Mouse (Mus musculus): Measurements from ENCODE around the gene Olfr926. TPM values are rescaled to one million over a fixed set of nuclear protein-coding genes. Genes with fewer than 3 reads are reported as not detected.
"Not testable (repeated sequence)": the region's sequence is repeated elsewhere in the genome, so short reads cannot be mapped to it uniquely, and the experiment has no call there.

The Olfr926 gene
- total RNA-seq (2021): not detected
- long read RNA-seq, experiment 1: 0 reads
- long read RNA-seq, experiment 2: 0 reads

DNA sequence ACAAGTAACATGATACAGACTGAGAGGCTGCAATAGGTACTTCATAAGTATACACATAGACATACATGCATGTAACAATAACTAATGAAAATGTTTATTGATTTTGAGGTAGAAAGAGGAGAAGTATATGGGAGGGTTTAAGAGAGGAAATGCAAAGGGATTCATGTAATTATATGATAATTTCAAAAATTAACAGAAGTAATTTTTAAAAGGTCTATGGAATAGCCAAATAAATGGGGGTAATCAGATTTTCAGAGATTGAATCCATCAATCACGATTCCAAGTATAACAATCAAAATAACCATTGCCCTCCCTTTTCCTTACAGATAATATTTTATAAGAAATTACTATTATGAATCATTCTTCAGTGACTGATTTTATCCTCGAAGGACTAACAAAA, at the start of gene Olfr926:
Gene Olfr926, plus strand, starts transcription at position 301 of the 400 bp plus-strand sequence.
- intact Hi-C loops (cut with DNase I): no loop called here
- DNase-seq: no peak

DNA sequence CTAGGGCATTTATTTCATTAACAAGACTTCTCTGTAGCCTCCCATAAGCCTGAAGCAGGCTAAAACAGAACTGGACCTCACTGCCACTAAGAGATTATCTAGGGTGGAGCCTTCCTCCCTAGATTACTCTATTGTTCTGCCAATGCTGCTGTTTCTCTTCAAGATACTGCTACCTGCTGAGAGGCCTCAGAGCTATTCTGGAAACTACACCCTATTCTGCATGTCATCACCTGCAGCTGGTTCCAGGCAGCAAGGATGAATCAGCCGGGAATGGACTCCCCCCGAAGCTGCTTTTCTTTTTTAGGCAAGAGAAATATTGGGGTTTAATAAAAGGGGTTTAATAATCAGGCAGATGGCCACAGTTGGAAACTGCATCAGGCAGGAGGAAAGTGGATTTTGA, 43.9 kb upstream of the Olfr926 start:
- no peak for DNase-seq
- intact Hi-C loops (cut with DNase I): no loop called here

DNA sequence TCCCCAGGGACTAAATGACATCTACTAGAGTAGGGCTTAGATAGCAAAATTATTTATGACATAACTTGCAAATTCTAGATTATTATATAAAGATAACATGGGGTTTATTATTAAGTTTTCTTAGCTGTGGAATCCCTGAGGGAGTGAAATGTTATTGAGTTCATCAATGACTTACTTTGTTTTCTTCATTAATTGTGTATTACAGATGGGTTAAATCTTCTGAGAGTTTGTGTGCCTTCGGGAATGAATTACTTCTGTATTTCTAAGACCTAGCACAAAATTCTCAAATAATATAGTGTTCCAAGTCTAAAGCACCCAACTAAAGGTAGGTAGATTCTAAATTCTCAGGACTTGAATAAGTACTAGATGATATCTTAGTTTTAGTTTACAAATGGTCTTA, 32.8 kb upstream of the Olfr926 start, which contains the start of gene Olfr924:
Gene Olfr924, plus strand, starts transcription at position 301 of the 400 bp plus-strand sequence.
- intact Hi-C loops (cut with DNase I): no loop called here
- DNase-seq: no peak

DNA sequence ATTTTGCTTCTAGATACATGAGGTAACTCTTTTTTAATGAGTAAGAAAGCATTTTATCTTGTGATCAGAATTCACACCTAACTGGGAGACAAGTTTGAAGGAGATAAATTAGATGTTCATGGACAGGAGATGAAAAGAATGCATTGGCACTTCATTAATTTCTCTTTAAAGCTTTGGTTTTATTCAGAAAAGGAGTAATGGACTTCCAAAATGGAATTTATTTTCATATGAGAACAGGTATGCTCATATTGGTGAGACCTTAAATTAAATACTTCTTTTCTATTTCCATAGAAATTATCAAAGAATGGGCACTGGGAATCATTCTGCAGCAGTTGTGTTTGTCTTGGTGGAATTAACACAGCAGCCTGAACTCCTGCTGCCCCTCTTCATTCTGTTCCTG, 22.2 kb upstream of the Olfr926 start, which contains the start of gene Olfr26:
Gene Olfr26, plus strand, starts transcription at position 301 of the 400 bp plus-strand sequence.
- intact Hi-C loops (cut with DNase I): no loop called here
- no peak for DNase-seq

- DNase-seq; intact Hi-C loops (cut with DNase I): not testable (repeated sequence)
Observed at GRCm38 (mm10) chr9:38874880-38875279, 2.0 kb upstream of the Olfr926 start.

Other genes starting within 250 kb of the Olfr926 start
- not detected for gene Olfr916, start 217.3 kb upstream of the Olfr926 start, total RNA-seq (2021)
- not detected for gene Olfr917, start 211.3 kb upstream of the Olfr926 start, total RNA-seq (2021)
- not detected for gene Olfr918, start 202.5 kb upstream of the Olfr926 start, total RNA-seq (2021)
- not detected for gene Olfr919, start 173.5 kb upstream of the Olfr926 start, total RNA-seq (2021)
- 10 to 100 TPM; 12.3 to 14.1 TPM for gene Vwa5a, start 158.9 kb upstream of the Olfr926 start, total RNA-seq (2021)
- under 1 TPM in 1 of 2 experiments, not detected in 1; 0.05 TPM for gene Olfr920, start 124.8 kb upstream of the Olfr926 start, total RNA-seq (2021)
- not detected for gene Olfr921, start 104.1 kb upstream of the Olfr926 start, total RNA-seq (2021)
- not detected for gene Olfr922, start 62.5 kb upstream of the Olfr926 start, total RNA-seq (2021)
- gene Olfr923, start 50.6 kb upstream of the Olfr926 start, total RNA-seq (2021): not detected
- not detected for gene Olfr924, start 32.7 kb upstream of the Olfr926 start, total RNA-seq (2021)
- gene Olfr26, start 22.1 kb upstream of the Olfr926 start, total RNA-seq (2021): not detected
- not detected for gene Olfr930, start 52.7 kb downstream of the Olfr926 start, total RNA-seq (2021)
- not detected for gene Olfr933, start 95.2 kb downstream of the Olfr926 start, total RNA-seq (2021)
- gene Olfr934, start 111.2 kb downstream of the Olfr926 start, total RNA-seq (2021): not detected
- gene Olfr935, start 122.6 kb downstream of the Olfr926 start, total RNA-seq (2021): not detected
- not detected for gene Olfr146, start 146.3 kb downstream of the Olfr926 start, total RNA-seq (2021)
- not detected for gene Olfr937, start 187.8 kb downstream of the Olfr926 start, total RNA-seq (2021)
- not detected for gene Olfr938, start 201.8 kb downstream of the Olfr926 start, total RNA-seq (2021)

Data from gastrocnemius, postnatal 36 days (tissue).